Mouse (Mus musculus) megakaryocyte, embryonic 14.5 days (primary cell): ENCODE measurements around the gene Tmem198.

Source experiments
- FLI1 ChIP-seq: IDR thresholded peaks from 2 replicates; pipeline ENCODE4 v1.6.1; 2012; ENCODE audit warnings: low read length, inconsistent platforms, mixed read lengths
- GATA1 ChIP-seq: IDR thresholded peaks from 3 replicates; pipeline ENCODE4 v1.6.1; 2012; ENCODE audit warnings: mixed read lengths, low read length, inconsistent platforms, borderline replicate concordance

GRCm38 (mm10) chr1:75479635-75479989 lies 280 bp downstream of the Tmem198 start:
- TF ChIP-seq GATA1: no peak
- TF ChIP-seq FLI1: no peak
